21 mouse cellular contexts compared by ENCODE assay signal in the genomic region with DNA sequence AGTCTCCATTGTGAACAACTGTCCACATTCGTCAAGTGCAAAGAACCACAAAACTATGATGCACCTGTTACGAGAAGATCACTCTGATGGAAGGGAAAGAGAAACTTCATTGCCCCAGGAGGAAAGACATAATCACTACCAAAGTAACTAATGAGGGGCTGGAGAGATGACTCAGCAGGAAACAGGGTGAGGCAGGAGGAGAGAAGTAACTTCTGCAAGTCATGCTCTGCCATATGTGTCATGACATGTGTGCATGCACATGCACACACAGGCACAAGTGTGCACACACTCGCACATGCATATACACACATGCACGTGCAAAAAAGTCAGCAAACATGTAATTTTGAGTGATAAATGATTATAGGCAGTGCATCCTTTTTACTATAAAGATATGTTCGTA. TPM values are rescaled to one million over a fixed set of nuclear protein-coding genes. Genes with fewer than 3 reads are reported as not detected.
DNase-seq lines count a peak whose midpoint lies in the region; ATAC-seq and TF ChIP-seq lines count a peak whose summit lies in the region.
"Had no signal": no experiment of that assay in that cellular context is flagged by ENCODE, and none has a peak within 500 bp of the region (broad histone marks: within the 10 kb centered on the region; RNA-seq: fewer than 3 reads in every experiment).

No protein-coding gene starts in this region.

- no peak for TF ChIP-seq EP300 in heart, adult 2 months (IDR thresholded peaks at IDR 0.05; ENCODE audit: insufficient read depth, low read depth, low read length)

- no peaks in the 10 kb centered on the region for H3K79me2 ChIP-seq in C2C12 (ENCODE audit: control insufficient read depth, insufficient read depth)
- no peaks in the 10 kb centered on the region for H3K79me2 ChIP-seq in heart, adult 2 months (replicated peaks; ENCODE audit: control insufficient read depth, insufficient read depth, low read length)

- H3K4me1 ChIP-seq in heart, adult 2 months (ENCODE audit: control insufficient read depth, insufficient read depth, low read length) = no peaks in the 10 kb centered on the region
- H3K4me1 ChIP-seq: embryonic facial prominence, embryonic 10.5 days; forebrain, embryonic 15.5 days; heart, embryonic 15.5 days; hindbrain, embryonic 10.5 days; intestine, embryonic 15.5 days had no signal

- DNase-seq in c-Kit-negative CD71-positive TER-119-positive erythroid progenitor cells, embryonic 14.5 days (ENCODE audit: low read depth, low spot score) = peak; percentile 1
- DNase-seq in left cerebral cortex, adult 8-10 months (ENCODE audit: low spot score in 2 of 2) = no peak
- DNase-seq in layer of hippocampus, postnatal 36 days = no peak
- DNase-seq in heart, adult 2 months = no peak
- DNase-seq: adrenal gland, postnatal 10 days; cerebellum, adult 18-20 months; cerebellum, adult 9-11 months; cerebellum, postnatal 36 days; gastrocnemius, postnatal 36 days; heart, adult 18-20 months; heart, postnatal 14 days had no signal

- no peak for TF ChIP-seq POLR2A in heart, adult 2 months (IDR thresholded peaks at IDR 0.05; ENCODE audit: insufficient read depth, low read depth, low read length)

- no peak for TF ChIP-seq CTCF in C2C12 (IDR thresholded peaks at IDR 0.05; ENCODE audit: control insufficient read depth, insufficient read depth, insufficient read length)
- TF ChIP-seq CTCF in heart, adult 2 months (IDR thresholded peaks at IDR 0.05) = no peak

- no peak overlapping the region for H3ac ChIP-seq in C2C12 (ENCODE audit: control insufficient read depth, insufficient read length, low read depth)

- no peak overlapping the region for H3K9ac ChIP-seq in heart, adult 2 months (ENCODE audit: low read depth, low read length)
- H3K9ac ChIP-seq: forebrain, embryonic 15.5 days; heart, embryonic 15.5 days; hindbrain, embryonic 14.5 days; intestine, embryonic 15.5 days had no signal

- H3K36me3 ChIP-seq in C2C12 (ENCODE audit: control insufficient read depth, insufficient read depth) = no peaks in the 10 kb centered on the region
- H3K36me3 ChIP-seq in heart, adult 2 months (ENCODE audit: control insufficient read depth, insufficient read depth, low read length) = no peaks in the 10 kb centered on the region
- H3K36me3 ChIP-seq: embryonic facial prominence, embryonic 10.5 days; forebrain, embryonic 15.5 days; heart, embryonic 15.5 days; hindbrain, embryonic 10.5 days; intestine, embryonic 15.5 days had no signal

- peaks cover 2% of the 10 kb centered on the region for H3K27me3 ChIP-seq in C2C12 (ENCODE audit: control insufficient read depth, insufficient read depth, insufficient read length)
- H3K27me3 ChIP-seq in heart, adult 2 months (ENCODE audit: control insufficient read depth, insufficient read depth, low read length) = no peaks in the 10 kb centered on the region
- H3K27me3 ChIP-seq: forebrain, embryonic 15.5 days; heart, embryonic 15.5 days; intestine, embryonic 15.5 days had no signal

- no peak overlapping the region for H3K27ac ChIP-seq in heart, adult 2 months
- H3K27ac ChIP-seq: embryonic facial prominence, embryonic 10.5 days; forebrain, embryonic 15.5 days; heart, embryonic 15.5 days; hindbrain, embryonic 10.5 days; hindbrain, embryonic 14.5 days; intestine, embryonic 15.5 days had no signal

- WGBS in heart, adult 2 months = 70% methylated on average over 5 of the region's 5 CpGs

- no peaks in the 10 kb centered on the region for H3K79me3 ChIP-seq in C2C12 (ENCODE audit: low read depth)

- no peak overlapping the region for H3K4me3 ChIP-seq in C2C12 (ENCODE audit: insufficient read depth, poor library complexity, severe bottlenecking)
- H3K4me3 ChIP-seq in heart, adult 2 months = no peak overlapping the region
- H3K4me3 ChIP-seq: embryonic facial prominence, embryonic 10.5 days; erythroblast, embryonic 14.5 days; forebrain, embryonic 15.5 days; heart, embryonic 15.5 days; hindbrain, embryonic 10.5 days; intestine, embryonic 15.5 days had no signal

- intact Hi-C loops in heart, adult 2 months (cut with DNase I) = no loop called here

- ATAC-seq in hematopoietic stem cell, adult 5-6 weeks (replicated peaks in 1 of 2; ENCODE audit: insufficient read depth in 1 of 2, low FRiP score in 2 of 2, low TSS enrichment in 1 of 2, low read depth in 1 of 2, poor library complexity in 2 of 2, severe bottlenecking in 2 of 2) = peak; percentile 43 to 67
- 0 out of 2 replicates have a peak, but pooled peaks have one; percentile 26 for ATAC-seq in megakaryocyte-erythroid progenitor cell, adult 5-6 weeks (replicated peaks; ENCODE audit: low FRiP score, low TSS enrichment, poor library complexity, severe bottlenecking)
- ATAC-seq: forebrain, embryonic 15.5 days; intestine, embryonic 15.5 days had no signal

TF ChIP-seq in C2C12, 6 proteins besides CTCF, POLR2A, EP300 and RAD21:
- no peak for TF ChIP-seq MAX (IDR thresholded peaks at IDR 0.05)
- TF ChIP-seq FOSL1 (IDR thresholded peaks at IDR 0.05; ENCODE audit: insufficient read depth, low read length, poor library complexity, severe bottlenecking) = no peak
- no peak for TF ChIP-seq CEBPB (IDR thresholded peaks at IDR 0.05; ENCODE audit: low read depth)
- TF ChIP-seq USF1 (IDR thresholded peaks at IDR 0.05; ENCODE audit: low read depth) = no peak
- no peak for TF ChIP-seq MYOG (IDR thresholded peaks at IDR 0.05; ENCODE audit: control insufficient read depth, extremely low read depth, insufficient read length)
- peak; percentile 28 for TF ChIP-seq MYOD1 (IDR thresholded peaks at IDR 0.05; ENCODE audit: control insufficient read depth, insufficient read length, low read depth)

RNA-seq across cellular contexts. Expression of a gene that starts 54.9 kb away (rescaled TPM):
- polyA plus RNA-seq in C2C12 (2012; fragmentation: generic; extraction: Trizol) = 2.5 TPM
- total RNA-seq in hematopoietic stem cell, adult 5-6 weeks (2017) = 57.5 and 78.1 TPM in 2 replicates
- total RNA-seq in megakaryocyte-erythroid progenitor cell, adult 5-6 weeks (2014; fragmentation: Nextera tagmentation) = 73.2 and 81.9 TPM in 2 replicates
- total RNA-seq in megakaryocyte-erythroid progenitor cell, adult 5-6 weeks (2017) = 112 and 158 TPM in 2 replicates
- 10 to 100 TPM; 18.2 to 22.3 (median 20.9) TPM for total RNA-seq in left cerebral cortex, adult 8-10 months (2022)
- 10 to 100 TPM; 25.5 to 30.4 TPM for total RNA-seq in layer of hippocampus, postnatal 36 days (2021)
- total RNA-seq in heart, adult 2 months (2021) = 10 to 100 TPM in 1 of 2 experiments, 1 to 10 TPM in 1; 9.7 to 11.2 TPM
- 1.3 and 1.6 TPM in 2 replicates for polyA plus RNA-seq in heart, adult 2 months (2012; rRNA removed)
